Mouse (Mus musculus) megakaryocyte, adult 5-6 weeks (primary cell): ENCODE measurements around the gene Atrnl1. TPM values are rescaled to one million over a fixed set of nuclear protein-coding genes. Genes with fewer than 3 reads are reported as not detected.

Source experiments
- ATAC-seq: 2 replicates; pipeline ENCODE4 v1.8.0; 2016; ENCODE audit warnings: mild to moderate bottlenecking, inconsistent platforms; ENCODE audit not compliant: poor library complexity, severe bottlenecking
- total RNA-seq, 2 experiments: library from RNA; stranded (forward) in 1 of 2; stranded (reverse) in 1 of 2; fragments of 153-499, 151-499 nt in 1 of 2; fragments of 221-1000, 200-1000 nt in 1 of 2; gene quantifications; 2 replicates each; pipeline versions ENCODE4 v1.2.3 to v1.2.4; 2015 to 2017

Gene Atrnl1
- total RNA-seq, 2 experiments from 2014 or later: 29.6 to 39.2 TPM

- no peak for ATAC-seq
These were observed 305.5 kb downstream of the Atrnl1 start for GRCm38 (mm10) chr19:57916325-57916724.

- ATAC-seq: no peak
These were observed 312.2 kb downstream of the Atrnl1 start for GRCm38 (mm10) chr19:57922991-57923390.

GRCm38 (mm10) chr19:57924856-57925255, 314.0 kb downstream of the Atrnl1 start:
- ATAC-seq: no peak

- ATAC-seq: no peak
These were observed 314.8 kb downstream of the Atrnl1 start for GRCm38 (mm10) chr19:57925681-57926080.

- peak; percentile 63 for ATAC-seq
These were observed 315.5 kb downstream of the Atrnl1 start for GRCm38 (mm10) chr19:57926164-57926860.

DNA sequence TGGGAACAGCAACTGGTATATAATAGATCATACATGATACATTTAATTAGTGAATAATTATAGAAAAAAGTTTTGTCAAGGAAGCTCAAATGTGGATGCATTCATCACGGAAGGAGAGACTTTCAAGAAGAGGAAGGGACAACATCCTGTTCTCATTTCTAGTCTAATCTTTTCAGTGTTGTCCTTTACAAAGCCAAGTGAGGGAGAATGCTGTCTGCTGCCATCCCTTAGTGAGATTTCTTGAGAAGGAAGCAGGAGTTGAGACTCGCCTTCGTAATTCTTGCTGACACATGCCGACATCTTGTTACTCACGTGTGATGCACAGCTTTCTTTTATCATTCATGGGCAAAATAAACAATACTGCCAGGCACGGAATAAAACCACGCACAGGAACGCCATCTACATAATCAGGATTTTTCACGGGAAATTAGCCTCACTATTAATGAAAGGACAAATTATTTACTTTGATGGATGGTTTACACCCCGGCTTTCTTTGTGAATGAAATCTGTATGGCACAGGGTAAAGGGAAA, 316.2 kb downstream of the Atrnl1 start:
- no peak for ATAC-seq

- ATAC-seq: no peak
These were observed 317.0 kb downstream of the Atrnl1 start for GRCm38 (mm10) chr19:57927566-57928523.

DNA sequence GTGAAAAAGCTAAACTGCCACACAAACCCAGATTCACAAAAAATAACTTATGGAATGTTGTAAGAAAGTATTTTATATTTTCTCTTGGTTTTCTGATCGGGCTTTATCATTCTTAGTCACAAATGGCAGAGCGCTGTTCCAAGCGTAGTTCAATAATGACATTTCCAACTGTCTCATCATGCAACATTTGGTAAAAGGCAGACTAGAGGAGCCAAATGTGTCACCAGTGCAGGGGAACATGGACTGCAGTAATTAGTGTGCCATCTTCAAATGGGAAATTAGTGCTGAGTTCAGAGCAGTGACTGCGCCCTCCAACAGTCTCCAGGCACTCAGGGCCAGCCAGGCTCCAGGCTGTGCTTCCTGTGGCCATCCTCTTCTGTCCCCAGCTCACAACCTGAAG, 320.8 kb downstream of the Atrnl1 start:
- no peak for ATAC-seq

GRCm38 (mm10) chr19:57936865-57937264, 326.0 kb downstream of the Atrnl1 start:
- ATAC-seq: no peak

DNA sequence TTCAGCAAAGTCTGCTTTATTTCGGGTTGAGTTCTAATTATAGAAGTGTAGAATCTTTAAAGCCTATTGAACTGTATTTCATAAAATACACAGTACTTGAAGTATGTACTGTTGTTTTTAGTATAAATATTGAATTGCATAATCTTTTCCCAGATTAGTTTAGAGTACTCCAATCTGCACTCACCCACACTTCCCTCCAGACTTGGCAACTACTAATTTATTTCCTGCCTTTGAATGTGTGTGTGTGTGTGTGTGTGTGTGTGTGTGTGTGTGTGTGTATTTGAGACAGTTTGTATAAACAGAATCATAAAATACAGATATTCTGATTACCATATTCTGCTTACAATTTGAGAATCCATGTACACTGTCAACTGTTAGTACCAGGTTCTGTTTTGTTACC, 328.3 kb downstream of the Atrnl1 start:
- ATAC-seq: no peak

GRCm38 (mm10) chr19:57941529-57941928, 330.7 kb downstream of the Atrnl1 start:
- ATAC-seq: no peak

DNA sequence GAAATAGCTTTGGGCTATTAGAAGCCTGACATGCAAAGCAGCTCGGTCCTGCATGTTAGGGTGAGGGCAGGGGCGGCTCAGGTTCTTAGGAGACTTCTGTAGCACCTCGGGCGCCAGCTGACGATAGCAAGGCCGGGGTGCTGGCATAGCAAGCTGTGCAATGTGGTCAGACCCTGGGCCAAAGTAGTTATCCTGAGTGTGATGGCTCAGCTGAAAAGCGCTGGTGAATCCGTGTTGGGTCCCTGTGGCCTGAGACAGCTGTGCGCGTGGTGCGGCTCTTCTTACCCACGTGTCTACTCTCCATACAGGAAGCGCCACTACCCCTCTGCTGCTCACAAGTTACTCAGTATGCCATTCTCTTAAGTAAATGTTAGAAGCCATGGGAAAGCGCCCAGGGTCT, 331.4 kb downstream of the Atrnl1 start:
- no peak for ATAC-seq

DNA sequence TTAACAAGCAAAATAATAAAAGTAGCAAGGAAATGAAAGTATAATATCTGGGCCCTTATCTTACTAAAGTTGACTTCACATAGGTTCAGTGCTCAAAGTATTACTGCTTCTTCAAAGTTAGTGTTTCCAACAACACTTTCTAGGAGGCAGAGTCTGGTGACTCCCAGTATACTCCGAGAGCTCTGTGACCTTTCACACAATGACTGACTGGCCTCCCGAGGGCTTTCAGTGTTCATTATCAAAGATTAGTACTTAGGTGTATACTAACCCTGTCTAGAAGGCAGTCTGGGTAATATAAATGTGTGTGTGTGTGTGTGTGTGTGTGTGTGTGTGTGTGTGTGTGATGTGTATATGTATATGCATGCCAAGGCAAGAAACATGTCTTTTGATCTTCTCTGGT, 332.5 kb downstream of the Atrnl1 start:
- no peak for ATAC-seq

DNA sequence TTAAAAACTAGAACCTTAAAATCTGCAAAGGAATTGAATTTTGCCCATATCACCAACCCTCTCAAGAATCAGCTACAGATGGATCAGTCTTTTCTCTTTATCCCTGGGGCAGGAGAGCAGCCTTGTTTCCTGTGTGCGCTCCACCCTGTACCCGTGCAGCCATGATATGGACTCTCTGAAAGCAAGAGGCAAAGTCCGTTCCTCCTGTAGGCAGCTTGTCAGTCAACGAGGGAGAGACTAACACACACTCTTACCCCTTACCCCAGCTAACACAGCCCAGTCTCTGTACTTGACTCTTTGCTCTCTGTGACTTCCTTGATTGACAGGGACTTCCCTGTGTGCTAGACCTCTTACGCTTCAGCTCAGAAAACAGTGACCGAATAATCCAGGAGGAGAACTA, 333.8 kb downstream of the Atrnl1 start:
- no peak for ATAC-seq

DNA sequence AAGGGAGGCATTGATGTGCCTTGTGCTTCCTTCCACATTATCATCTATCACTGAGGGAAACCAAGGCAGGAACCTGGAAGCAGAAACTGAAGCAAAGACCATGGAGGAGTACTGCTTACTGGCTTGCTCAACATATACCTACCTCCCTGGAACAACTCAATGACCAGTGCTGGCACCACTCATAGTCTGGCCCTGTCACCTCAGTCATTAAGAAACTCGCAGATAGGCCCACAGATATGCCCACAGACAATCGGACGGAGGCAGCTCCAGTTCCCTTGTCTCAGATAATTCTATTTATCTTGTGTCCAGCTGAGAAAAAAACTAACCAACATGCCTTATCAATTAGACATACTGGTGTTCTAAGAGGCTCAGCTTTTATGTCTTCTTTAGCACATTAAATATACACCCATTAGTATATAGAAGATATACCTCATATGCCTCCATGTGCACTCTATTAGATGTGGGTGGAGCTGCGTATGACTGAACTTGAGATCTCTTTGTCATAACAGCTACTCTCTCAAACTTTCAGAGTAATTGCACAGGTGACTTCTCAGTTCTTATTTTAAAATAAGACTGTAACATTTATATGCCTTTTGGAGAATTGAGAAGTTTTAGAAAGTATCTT, 334.9 kb downstream of the Atrnl1 start:
- no peak for ATAC-seq

- no peak for ATAC-seq
These were observed 337.7 kb downstream of the Atrnl1 start for GRCm38 (mm10) chr19:57948489-57948888.

DNA sequence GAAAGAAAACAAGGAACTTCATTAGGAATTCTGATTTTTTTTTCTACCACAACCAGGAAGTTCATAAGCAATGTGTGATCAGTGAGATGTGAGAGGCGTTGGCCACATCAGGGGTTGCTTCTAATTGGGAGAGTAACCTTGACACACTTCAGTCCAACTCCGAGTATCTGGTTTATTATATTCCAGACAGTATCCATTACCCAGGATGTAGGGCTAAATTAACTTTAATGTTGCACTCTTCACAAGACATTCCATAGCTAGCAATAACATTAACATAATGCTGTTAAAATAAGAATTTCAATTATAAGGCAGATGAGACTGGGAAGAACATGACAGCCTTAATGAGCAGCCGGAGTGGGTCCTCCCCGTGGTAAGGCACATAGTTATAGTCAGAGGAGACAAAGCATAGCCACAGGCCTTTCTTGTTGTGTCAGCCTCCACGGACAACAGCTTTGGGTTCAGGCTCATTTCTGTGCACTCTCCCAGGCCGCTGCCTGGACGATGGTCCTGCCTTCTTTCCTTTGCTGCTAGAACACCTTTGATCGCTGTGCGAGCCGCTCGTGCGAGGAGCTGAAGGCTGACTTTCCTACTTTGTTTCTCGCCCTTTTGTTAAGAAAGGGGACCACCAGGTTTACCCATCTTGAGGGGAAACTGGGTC, 338.6 kb downstream of the Atrnl1 start:
- ATAC-seq: no peak

GRCm38 (mm10) chr19:57954131-57954530, 343.3 kb downstream of the Atrnl1 start:
- ATAC-seq: no peak

DNA sequence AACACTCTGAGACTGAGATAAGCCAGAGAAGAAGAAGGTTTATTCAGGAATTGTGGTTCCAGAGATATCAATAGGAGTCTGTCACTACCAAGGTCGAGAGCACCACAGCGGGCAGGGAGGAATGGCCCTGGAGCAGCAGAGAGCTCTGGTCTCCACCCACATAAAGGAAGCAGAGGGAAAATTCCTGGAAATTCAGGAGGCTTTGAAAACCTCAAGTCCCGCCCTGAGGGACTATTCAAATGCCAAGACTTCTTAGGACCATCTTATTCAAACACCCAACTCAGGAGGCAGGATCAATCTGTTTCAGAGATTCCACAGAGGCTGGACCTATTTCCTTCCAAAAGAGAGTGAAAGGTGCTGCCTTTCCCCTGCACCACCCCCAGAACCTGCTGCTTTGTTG, 345.6 kb downstream of the Atrnl1 start:
- ATAC-seq: no peak

- ATAC-seq: no peak
These were observed 346.5 kb downstream of the Atrnl1 start for GRCm38 (mm10) chr19:57957363-57957762.

DNA sequence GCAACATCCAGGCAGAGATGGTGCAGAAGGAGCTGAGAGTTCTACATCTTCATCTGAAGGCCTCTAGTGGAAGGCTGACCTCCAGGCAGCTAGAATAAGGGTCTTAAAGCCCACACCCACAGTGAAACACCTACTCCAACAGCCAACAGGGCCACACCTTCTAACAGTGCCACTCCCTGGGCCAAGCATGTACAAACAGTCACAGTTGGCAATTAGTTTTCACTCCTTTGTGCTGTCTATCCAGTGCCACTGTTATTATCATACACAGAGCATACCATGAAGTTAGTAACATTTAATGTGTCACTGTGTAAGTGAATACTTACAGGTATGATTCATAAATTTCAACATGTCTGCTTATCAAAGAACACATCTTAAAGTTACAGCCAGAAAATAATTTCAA, 347.3 kb downstream of the Atrnl1 start:
- no peak for ATAC-seq
